Mouse (Mus musculus): ENCODE data around the gene Itga8.

The Itga8 gene

DNA sequence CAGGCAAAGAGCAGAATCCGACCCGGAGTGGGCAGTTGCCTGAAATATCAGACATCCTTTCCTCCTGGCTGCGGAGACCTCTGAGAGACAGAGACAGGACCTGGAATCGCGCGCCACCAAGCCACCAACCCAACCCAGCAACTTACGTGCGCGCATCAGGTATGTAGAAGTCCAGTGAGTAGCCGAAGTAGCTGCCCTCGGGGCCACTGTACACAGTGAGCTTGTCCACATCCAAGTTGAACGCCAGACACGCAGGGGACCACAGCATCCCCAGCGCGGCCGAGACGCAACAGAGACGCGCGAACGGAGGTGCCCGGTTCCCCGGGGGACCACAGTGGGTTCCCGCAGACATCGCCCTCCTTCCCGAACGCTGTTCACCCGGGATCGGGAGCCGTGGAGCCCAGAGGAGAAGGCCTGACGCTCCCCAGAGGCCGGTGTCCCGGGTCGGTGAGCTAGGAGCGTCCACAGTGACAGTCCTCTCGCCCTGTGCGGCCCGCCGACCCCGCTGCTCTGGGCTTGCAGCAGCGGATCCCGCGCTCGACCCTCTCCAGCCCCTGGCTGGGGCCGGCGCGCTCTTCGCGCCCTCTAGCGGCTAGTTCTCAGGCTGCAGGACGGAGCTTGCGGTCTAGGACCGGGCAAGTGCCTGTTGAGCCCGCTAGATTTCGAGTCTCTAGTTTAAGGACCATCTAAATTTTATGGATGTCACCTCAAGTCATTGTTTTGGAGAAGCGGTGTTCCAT is at the start of gene Itga8:
Gene Itga8, minus strand, starts transcription at position 492 of the 740 bp plus-strand sequence.
- DNase-seq = peak; percentile 90

DNA sequence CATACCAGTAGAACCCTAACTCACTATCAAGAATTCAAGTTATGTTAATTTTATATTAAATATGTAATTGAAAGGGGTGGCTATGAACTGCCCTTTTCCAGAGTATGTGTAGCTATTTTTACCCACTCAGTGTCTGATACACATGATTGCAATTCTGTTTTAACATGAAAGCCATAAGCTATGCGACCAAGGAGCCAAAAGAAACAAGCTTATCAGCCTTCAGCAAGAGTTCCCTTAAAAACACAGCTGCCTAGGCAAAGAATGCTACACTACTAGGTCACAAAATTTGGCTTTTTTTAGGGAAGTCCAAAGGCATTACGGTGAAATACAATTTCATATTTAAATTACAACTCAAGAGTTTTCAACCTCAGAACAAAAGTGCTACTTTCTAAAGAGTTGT is 47.2 kb upstream of the Itga8 start:
- DNase-seq = no peak

DNA sequence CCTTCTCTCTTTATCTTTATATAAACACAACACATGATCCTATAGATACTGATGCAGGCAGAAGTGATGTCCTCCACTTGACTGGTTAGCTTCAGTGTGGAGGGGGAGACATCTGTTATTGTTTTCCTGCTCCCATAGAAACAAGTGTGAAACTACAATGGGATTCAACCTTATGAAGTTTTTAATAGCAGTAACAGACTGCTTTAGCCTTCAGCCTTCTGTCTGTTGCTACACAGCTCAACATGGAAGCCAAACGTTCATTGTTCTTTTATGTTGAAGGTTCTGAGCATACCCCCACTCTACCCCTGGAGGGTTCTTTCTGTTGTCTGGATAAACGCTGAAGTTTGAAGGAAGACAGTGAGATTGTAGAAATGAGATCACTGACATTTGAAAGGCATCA is 30.2 kb upstream of the Itga8 start:
- DNase-seq = no peak

DNA sequence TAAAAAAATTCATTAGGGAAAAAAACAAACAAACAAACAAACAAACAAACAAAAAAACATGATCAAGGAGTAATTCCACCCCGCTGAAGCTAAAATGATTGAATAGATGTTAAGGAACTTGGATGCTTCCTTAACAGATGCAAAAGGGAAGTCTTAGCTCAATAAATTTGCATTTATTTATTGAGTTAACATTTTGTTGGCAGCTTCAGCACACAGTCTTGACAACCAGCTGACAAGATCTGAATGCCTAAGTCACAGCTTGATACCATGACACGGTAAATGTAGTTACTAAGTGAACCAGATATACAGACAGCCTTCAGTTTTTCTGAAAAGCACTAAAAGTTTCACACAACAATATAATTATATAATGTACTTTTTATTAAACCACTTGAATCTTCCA is 27.9 kb upstream of the Itga8 start:
- DNase-seq = no peak

DNA sequence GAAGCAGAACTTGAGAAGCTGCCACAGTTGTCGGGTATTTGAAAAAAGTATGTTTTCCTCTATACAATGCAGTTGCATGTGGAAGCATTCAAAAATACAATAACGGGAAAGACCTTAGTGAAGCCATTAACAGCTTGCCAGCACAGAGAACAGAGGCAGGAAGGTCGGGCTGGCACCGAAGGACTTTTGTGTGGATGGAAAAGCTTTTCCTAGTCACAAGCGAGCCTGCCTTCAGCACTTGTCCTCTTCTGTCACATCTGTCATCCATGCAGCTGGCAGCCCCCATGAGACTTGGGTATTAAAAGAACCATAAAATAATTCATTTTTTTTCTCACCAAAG is 27.3 kb upstream of the Itga8 start:
- no peak for DNase-seq

DNA sequence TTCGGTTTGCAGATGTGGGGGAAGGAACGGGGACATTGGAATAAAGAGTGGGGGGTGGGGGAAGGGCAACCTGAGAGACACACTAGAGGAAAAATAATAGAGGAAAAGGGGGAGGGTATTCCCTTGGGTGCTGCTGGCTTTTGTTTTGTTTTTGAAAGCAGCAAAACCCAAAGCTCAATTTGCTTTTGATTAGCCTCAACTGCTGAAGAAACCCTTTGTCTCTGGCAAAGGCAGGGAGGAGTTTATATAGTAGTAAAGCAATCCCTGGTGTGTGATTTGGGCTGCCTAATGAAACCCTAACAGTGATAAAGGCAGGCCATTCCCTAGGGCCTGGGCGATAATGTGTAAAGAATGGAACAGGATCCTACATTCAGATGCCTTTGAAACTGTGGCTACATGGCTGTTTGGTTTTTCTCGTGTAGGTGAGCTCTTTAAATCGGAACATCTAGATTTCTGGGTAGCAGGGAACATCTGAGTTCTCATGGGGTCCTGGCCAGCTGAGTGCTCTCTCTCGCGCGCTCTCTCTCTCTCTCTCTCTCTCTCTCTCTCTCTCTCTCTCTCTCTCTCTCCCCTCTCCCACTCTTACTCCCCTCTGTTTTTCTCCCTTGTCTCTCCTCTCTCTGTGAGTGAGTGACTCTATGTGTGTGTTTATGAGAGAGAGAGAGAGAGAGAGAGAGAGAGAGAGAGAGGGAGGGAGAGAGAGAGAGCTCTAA is 26.8 kb upstream of the Itga8 start:
- DNase-seq = no peak

DNA sequence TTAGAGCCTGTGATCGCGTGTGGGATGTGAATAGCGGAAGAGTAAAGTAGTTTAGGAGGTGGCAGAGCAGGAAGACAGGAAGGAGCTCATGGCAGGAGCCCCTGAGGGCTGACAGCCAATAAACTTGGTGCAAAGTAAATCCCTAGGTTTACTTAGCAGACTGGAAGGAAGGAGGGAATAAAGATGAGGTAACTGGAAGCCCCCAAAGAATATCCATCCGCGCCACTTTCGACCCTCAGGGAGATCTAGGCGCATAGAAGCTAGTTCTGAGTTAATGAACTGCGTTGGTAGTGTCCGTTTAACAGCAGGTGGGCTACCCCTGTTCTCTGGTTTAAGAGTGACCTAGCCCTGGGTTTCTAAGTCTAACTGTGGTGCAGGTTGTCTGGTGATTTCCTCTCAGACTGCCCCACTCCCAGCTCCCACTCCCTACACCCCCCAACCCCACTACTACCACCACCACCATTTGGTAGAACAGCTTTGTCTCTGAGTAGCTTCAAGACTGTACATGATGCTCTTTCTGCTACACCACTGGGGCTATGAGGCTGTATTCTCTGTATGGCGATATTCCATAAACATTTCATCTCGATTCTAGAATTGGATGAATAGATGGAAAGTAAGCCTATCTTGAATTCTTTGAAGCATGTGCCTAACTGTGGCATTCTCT is 26.1 kb upstream of the Itga8 start:
- no peak for DNase-seq

DNA sequence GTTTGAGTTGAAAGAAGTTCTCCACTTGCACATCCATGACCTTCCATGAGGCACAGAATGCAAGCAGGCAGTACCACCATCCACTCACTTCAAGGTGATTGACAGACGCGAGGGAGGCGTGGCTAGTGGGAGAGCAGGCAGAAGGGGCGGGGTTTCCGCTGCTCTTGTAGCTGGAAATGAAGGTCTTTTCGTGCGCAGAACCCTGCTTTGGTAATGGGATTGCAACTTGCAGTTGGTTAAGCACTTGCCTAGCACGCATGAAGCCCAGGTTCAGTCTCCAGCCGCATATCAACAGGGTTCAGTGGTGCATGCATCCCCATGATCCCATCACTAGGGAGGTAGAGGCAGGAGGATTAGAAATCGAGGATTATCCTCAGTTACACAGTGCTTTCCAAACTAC is 25.5 kb upstream of the Itga8 start:
- DNase-seq = peak; percentile 46

DNA sequence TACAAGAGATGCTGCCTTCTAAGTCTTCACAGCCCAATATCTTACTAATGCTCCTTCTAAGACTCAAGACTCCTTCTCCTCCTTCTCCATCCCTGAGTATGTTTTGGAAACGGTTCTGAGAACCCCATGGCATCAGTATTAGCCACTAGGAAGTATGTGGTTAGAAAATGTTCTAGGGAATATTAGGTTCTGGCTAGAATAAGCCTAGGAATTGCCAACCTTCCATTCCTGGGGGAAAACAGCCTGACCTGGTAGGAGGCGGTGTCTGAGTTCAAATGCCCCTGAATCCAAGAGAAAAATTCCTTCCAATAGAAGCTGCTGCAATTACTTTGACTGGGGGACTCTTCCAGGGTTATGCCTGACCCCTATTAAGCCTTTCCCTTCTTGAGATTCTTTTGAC is 24.1 kb upstream of the Itga8 start:
- DNase-seq = no peak

DNA sequence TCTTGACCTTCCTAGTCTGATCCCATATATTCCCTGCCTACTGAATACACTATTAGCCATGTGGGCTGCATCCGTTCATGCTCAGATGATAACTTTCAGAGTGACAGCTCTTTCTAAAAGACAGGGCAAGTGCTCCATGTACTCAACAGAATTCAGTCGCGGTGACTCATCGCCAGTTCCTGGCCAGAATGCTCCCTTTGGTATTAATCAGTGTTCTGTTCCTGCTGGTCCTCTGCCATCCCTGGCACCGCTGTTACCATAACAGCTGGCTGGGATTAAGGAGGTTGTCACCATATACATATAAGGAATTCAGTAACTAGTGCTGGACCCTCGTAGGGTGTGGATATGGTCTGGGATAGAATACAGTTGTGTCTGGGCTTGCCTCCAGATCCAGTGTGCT is 23.7 kb upstream of the Itga8 start:
- peak; percentile 74 for DNase-seq

DNA sequence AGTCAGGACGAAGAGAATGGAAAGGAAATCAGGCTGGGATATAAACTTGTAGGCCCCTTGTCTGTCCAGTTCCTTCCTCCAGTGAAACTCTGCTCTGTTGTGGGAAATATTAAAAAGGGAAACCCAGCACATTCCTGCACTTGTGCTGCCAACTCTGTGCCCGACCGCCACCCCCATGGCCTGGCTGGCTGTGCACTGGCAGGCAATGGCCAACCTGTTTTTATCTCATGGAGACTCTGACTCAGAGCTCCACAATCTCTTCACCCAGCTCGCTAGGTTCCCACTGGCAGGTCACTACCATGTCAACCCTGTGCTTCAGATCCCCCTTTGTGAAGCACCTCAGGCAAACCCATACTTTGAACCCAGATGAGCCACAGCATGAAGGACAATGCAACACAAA is 19.2 kb upstream of the Itga8 start:
- DNase-seq = no peak

DNA sequence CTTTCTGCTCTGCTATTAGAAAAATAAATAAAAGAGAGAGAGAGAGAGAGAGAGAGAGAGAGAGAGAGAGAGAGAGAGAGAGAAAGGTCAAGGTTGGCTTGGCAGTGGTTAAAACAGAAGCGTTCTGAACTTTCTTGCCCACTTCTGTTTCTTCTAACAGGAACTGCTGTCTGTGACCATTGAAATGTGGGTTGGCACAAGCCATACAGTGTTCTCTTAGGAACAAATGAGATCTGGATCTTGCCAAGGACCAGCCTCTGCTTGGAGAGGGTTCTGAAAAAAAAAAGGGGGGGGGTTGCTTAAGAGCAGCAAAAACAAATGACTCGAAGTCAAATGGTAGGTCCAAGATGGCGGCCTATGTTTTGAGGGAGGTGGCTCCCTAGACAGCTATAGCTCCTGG is 17.0 kb upstream of the Itga8 start:
- DNase-seq = no peak

DNA sequence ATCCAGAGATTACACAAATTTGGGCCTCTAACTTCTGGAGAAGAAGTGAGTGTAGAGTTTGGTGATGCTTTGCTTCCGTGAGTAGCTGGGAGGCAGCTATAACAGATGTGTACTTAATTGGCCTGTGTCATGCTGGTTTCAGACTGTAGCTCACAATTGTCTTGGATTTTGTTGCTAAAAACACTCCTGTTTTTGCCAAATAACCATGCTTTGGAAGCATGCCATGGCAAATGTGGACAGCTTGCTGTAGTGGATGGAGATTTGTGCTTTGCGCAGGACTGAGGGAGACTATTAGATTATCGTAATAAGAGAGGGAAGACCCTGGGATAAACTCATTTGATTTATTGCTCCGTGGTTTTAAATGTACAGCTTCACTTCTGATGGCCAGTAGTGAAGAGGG is 16.3 kb upstream of the Itga8 start:
- no peak for DNase-seq

DNA sequence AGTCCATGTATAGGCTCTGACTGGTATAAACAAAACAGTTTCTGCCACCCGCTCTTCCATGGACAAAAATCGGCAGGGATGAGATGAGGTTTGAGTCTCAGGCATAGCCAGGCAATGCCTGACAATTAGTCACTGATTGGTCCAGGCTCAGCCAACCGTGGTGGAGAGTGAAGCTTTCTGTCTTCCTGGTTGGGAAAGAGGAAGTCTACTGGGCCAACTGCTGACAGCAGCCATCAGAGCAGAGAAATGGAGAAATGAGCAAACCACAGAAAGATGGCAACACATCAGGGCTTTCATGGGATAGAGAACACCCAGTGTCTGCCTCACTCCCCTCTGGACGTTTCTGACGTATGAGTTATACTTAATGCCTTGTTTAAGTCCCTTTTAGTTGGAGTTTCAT is 15.6 kb upstream of the Itga8 start:
- DNase-seq = no peak

DNA sequence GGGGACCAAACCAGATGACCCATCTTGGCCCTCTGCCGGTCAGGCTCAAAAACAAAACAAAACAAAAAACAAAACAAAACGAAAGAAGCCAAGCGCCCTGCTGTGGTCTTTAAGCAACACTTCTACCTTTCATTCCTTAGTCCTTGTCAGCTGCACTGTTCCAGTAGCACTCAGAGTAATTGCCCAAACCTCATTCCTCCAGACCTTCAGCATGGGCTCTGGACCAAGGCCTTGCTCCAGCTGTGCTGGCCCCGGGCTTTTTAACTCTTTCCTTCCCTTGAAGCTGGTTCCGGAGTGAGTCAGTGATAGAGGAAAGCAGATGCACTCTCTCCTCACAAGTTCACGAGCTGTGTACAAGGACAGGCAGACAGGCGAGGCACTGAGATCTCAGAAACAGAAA is 14.6 kb upstream of the Itga8 start:
- peak; percentile 52 for DNase-seq

DNA sequence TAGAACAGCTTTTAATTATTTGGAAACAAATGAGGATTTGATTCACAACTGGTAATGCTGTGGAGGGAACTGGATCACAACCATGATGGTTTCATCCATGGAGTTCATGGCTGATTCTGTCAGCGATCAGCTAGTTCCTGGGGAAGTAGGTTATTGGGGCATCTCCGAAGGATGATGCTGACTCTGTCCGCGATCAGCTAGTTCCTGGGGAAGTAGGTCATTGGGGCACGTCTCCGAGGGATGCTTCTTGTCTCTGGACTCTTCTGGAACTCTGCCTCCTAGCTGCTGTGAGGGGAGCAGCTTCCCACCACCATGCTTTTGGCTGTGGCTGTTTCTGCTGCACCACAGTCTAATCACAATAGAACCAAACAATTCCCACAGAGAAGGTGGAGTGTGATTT is 12.3 kb upstream of the Itga8 start:
- no peak for DNase-seq

DNA sequence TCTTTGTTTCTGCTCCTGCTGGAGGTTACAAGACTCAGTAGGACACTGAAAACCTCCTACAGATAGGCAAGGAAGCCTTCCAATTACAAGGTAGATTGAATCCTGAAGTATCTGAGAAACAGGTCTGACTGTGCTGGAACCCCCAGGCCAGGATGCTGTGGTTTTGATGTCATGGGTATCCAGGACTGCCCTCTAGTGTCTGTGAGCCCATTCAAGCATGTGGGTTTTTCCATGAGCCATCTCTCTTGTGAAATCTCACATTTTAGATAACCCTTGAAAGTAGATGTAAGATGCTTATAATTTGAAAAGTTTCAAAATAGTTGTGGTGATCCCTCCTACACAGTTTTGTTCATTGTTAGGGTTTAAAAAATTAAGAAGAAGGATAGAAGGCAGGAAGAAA is 6.7 kb upstream of the Itga8 start:
- no peak for DNase-seq

DNA sequence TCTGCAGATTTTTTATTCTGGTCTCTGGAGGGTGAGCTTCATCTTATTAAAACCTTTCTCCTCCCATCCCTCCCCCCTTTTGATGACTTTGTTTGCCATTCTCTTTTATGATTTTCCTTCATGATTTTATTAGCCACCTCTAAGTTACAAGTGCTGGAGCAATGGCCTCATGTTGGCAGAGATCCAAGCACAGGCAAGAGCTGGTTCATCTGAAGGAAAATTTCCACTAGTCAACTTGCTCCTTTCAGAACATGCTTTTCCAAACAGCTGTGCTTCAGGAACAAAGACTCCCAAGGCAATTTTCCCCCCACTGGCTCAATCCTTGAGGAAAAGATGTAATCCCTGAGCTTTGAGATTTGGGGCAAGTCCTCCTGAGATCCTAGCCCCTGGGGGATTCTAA is 5.6 kb upstream of the Itga8 start:
- DNase-seq = no peak

DNA sequence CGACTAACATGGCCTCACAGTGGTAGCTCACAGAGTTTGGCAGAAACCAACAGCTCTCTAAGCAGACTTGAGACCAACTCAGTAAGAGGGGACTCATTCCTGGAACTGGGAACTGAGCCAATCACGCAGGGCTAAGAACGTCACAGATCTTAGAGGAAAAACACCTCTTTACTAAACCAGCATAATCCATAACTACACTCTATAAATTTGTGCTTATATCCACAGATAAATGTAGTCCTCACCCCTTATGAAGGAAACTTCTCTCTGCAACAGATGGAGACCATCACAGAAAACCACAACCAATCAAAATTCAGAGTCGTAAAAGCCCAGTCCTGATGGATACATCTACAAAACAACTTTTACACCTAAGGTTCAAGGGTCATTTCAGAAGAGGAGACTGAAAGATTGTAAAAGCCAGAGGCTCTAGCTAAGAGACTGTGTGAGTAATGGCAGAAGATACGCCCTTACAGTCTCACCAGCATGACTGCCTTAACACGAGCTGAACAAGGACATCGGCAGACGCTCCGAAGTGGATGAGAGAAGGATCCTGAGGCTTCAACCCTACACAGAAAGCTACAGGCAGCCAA is 3.4 kb upstream of the Itga8 start:
- no peak for DNase-seq

DNA sequence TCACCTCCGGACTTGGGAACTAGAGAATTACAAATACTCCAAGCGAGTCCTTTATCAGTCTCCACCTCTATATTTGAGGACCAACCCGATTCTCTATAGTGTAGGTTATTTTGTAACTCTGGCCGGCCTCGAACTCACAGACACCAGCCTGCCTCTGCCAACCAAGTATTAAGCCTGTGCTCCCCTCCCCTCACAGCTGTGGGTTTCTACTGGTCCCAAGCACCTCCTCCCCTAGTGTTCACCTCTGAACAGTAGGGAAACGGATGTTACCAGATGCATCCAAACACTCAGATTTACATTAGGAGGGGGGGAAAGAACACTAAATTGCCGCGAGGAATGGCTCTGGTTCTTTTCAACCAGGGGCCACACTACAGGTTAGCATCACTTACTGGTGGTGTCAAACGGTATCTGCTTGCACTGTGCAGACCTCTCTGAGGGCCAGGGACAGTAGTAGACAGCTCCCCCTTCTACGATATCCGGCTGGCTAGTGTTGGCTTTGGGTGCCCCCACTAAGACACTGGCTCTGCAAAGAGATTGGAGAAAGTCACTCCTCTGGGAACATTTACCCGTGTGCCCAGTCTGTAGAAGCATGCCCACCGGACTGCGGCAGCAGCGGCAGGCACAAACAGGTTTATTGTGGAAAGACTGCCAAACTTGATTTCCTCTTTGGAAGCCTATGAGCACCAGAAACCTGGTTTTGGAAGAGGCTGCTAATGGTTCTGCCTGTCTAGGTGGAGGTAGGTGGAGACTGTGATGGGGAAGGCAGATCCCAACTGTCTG is 1.1 kb downstream of the Itga8 start:
- no peak for DNase-seq

DNA sequence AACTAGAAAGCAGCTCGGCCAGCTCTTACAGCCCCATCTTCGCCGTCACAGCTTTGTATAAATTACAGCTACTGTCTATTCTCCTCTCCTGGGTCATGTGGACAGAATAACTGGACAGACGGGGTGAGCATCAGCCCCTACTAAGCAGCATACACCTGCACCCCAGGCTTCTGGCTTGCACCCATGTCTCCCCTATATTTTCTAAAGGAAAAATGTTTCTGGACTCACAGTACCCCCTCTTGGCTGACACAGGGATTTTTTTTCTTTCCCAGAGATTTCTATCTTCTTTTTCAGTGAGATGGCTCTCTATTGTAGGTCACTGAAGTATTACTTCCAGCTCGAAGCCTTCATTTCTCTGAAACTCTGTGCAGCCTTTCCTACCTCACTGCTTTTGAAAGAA is 4.4 kb downstream of the Itga8 start:
- no peak for DNase-seq

DNA sequence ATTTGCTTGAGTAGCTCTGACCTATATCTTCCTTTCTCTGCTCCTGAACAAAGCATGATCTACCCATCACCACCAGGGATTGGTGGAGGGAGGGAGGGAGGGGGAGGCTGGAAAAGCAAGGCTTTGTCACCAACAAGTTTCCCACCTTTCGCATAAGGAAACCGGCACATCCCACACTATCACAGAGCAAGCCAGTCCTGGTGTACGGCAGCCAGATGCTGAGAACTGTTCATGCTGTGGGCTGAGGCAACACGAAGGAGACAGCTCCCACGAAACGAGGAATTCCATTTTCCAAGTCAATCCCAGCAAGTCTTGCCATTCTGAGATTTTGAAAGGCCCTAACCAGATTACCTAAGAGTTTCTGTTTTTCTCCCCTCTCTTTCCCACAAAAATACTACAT is 6.6 kb downstream of the Itga8 start:
- no peak for DNase-seq

DNA sequence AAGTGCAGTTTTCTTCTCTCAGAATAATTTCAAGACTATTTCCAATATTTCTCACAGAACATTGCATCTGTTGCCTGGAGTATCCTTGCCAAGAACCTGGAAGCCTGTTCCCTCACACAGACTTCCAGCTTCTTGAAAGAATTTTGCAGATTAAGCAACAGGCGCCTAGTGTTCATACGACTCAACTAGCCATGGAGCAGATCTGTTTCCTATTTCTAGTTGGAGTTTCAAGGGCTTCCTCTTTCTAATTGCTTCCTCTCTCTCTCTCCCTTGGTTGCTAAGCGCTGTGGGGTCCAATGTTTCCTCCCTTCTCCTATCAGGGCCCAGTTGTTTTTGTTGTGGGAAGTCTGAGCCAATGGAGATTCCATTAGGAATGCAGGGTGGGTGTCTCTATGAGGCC is 7.7 kb downstream of the Itga8 start:
- DNase-seq = no peak

All from lung, postnatal 14 days (tissue).